Mouse (Mus musculus): ENCODE data around the gene Olfr175-ps1. TPM values are rescaled to one million over a fixed set of nuclear protein-coding genes. Genes with fewer than 3 reads are reported as not detected.

Olfr175-ps1 gene
- polyA plus RNA-seq (2015; fragmentation: Nextera tagmentation; extraction: Ambion mirVana): not detected in 2 replicates

- Histone ChIP-seq H3K9ac (replicated peaks; ENCODE audit: low read depth, low read length) (no peak within 1 kb of the TSS), H3K27ac (ENCODE audit: low read length) (no peak within 1 kb of the TSS), H3K4me2 (ENCODE audit: low read length) (no peak within 1 kb of the TSS), H3K4me1 (replicated peaks; ENCODE audit: control insufficient read depth, insufficient read depth, low read length) (no peaks in the 10 kb centered on the region), H3K36me3 (ENCODE audit: control insufficient read depth, insufficient read depth) (no peaks in the 10 kb centered on the region), H3K27me3 (replicated peaks; ENCODE audit: control insufficient read depth, insufficient read depth, low read length) (no peaks in the 10 kb centered on the region), H3K4me3 (replicated peaks; ENCODE audit: low read length) (no peak within 1 kb of the TSS), H3K9me3 (ENCODE audit: control insufficient read depth, low read length) (no peaks in the 10 kb centered on the region)
- 90% methylated on average over 1 of the region's 1 CpGs for WGBS
- ATAC-seq: no peak
Measured at GRCm38 (mm10) chr16:58826732-58827319, at the start of gene Olfr175-ps1. Gene Olfr175-ps1, minus strand, starts transcription at chr16:58826782.

- Histone ChIP-seq H3K27me3 (replicated peaks; ENCODE audit: control insufficient read depth, insufficient read depth, low read length) (no peaks in the 10 kb centered on the region), H3K36me3 (ENCODE audit: control insufficient read depth, insufficient read depth) (no peaks in the 10 kb centered on the region), H3K9ac (replicated peaks; ENCODE audit: low read depth, low read length) (no peak within 1 kb of the TSS), H3K27ac (ENCODE audit: low read length) (no peak within 1 kb of the TSS), H3K4me3 (replicated peaks; ENCODE audit: low read length) (no peak within 1 kb of the TSS), H3K4me1 (replicated peaks; ENCODE audit: control insufficient read depth, insufficient read depth, low read length) (no peaks in the 10 kb centered on the region), H3K4me2 (ENCODE audit: low read length) (no peak within 1 kb of the TSS), H3K9me3 (ENCODE audit: control insufficient read depth, low read length) (no peaks in the 10 kb centered on the region)
- WGBS: 49% methylated on average over 1 of the region's 1 CpGs
- no peak for ATAC-seq
Measured at GRCm38 (mm10) chr16:58874668-58875067, 48.1 kb upstream of the Olfr175-ps1 start, which contains the start of gene Olfr177. Gene Olfr177, minus strand, starts transcription at chr16:58874768.

DNA sequence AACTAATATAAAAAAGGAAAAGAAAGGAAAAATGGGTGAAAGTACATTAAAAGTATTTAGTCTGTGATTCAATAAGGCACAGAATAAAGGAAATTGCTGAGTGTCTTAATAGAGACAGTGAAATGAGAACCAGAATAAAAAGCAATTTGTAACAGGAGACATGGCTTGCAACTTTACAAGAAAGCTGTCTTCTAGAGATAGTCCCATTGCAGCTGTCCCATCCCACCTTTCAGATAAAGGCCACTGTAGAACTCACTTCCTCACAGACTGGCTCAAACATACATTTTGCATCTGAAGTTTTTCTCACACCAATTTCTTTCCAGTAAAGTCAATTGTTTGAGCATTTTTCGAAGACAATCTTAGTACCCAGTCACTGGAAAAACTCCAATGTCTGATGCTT lies 34.9 kb upstream of the Olfr175-ps1 start:
- no peaks in the 10 kb centered on the region for H3K27me3 ChIP-seq (replicated peaks; ENCODE audit: control insufficient read depth, insufficient read depth, low read length)
- 82% methylated on average over 1 of the region's 1 CpGs for WGBS

GRCm38 (mm10) chr16:58860032-58860737 lies 33.6 kb upstream of the Olfr175-ps1 start:
- no peak for ATAC-seq
- Histone ChIP-seq H3K27me3 (replicated peaks; ENCODE audit: control insufficient read depth, insufficient read depth, low read length) (no peaks in the 10 kb centered on the region), H3K4me2 (ENCODE audit: low read length) (no peak overlapping the region), H3K36me3 (ENCODE audit: control insufficient read depth, insufficient read depth) (no peaks in the 10 kb centered on the region), H3K4me1 (replicated peaks; ENCODE audit: control insufficient read depth, insufficient read depth, low read length) (no peaks in the 10 kb centered on the region), H3K9me3 (ENCODE audit: control insufficient read depth, low read length) (no peaks in the 10 kb centered on the region), H3K27ac (ENCODE audit: low read length) (no peak overlapping the region), H3K4me3 (replicated peaks; ENCODE audit: low read length) (no peak overlapping the region), H3K9ac (replicated peaks; ENCODE audit: low read depth, low read length) (no peak overlapping the region)
- WGBS: 97% methylated on average over 2 of the region's 2 CpGs

More for the DNA sequence above, 34.9 kb upstream of the Olfr175-ps1 start:
- no peak overlapping the region for H3K4me3 ChIP-seq (replicated peaks; ENCODE audit: low read length)
- no peak overlapping the region for H3K27ac ChIP-seq (ENCODE audit: low read length)
- no peaks in the 10 kb centered on the region for H3K36me3 ChIP-seq (ENCODE audit: control insufficient read depth, insufficient read depth)
- no peak overlapping the region for H3K4me2 ChIP-seq (ENCODE audit: low read length)
- H3K4me1 ChIP-seq (replicated peaks; ENCODE audit: control insufficient read depth, insufficient read depth, low read length): no peaks in the 10 kb centered on the region
- no peaks in the 10 kb centered on the region for H3K9me3 ChIP-seq (ENCODE audit: control insufficient read depth, low read length)
- ATAC-seq: no peak
- H3K9ac ChIP-seq (replicated peaks; ENCODE audit: low read depth, low read length): no peak overlapping the region

DNA sequence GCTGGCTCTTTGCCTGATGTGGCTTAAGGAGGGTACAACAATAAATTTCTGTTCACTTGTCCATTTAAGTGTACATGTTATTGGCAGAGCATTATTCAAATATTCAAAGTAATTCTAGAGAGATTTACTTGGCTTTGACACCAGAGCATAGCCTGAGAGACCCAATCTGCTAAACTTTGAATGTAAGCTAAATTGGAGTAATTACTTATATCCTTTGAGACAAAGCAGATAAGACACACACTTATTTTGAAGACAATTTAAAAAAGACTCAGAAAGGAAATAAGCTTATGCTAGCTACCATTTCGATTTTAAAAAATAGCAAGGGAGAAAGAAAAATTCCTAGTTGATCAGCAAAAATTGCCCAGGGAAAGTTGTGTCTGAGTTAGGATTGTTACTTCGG lies 26.4 kb downstream of the Olfr175-ps1 start, which contains the start of gene Olfr173:
TSS of gene Olfr173 (minus strand) at position 101 of the 400 bp plus-strand sequence.
- Histone ChIP-seq H3K4me2 (ENCODE audit: low read length) (no peak within 1 kb of the TSS), H3K4me3 (replicated peaks; ENCODE audit: low read length) (no peak within 1 kb of the TSS), H3K9me3 (ENCODE audit: control insufficient read depth, low read length) (no peaks in the 10 kb centered on the region), H3K4me1 (replicated peaks; ENCODE audit: control insufficient read depth, insufficient read depth, low read length) (no peaks in the 10 kb centered on the region), H3K36me3 (ENCODE audit: control insufficient read depth, insufficient read depth) (no peaks in the 10 kb centered on the region), H3K27ac (ENCODE audit: low read length) (no peak within 1 kb of the TSS), H3K27me3 (replicated peaks; ENCODE audit: control insufficient read depth, insufficient read depth, low read length) (no peaks in the 10 kb centered on the region), H3K9ac (replicated peaks; ENCODE audit: low read depth, low read length) (no peak within 1 kb of the TSS)
- no peak for ATAC-seq
- WGBS: 73% methylated on average over 2 of the region's 2 CpGs

Other genes with a start within 250 kb of the Olfr175-ps1 start
- not detected in 2 replicates for gene Gm813, start 209.8 kb downstream of the Olfr175-ps1 start, polyA plus RNA-seq (2015; fragmentation: Nextera tagmentation; extraction: Ambion mirVana)
- gene E330017A01Rik, start 188.0 kb downstream of the Olfr175-ps1 start, polyA plus RNA-seq (2015; fragmentation: Nextera tagmentation; extraction: Ambion mirVana): not detected in 2 replicates
- 8.5 and 11.1 TPM in 2 replicates for gene Cpox, start 156.5 kb downstream of the Olfr175-ps1 start, polyA plus RNA-seq (2015; fragmentation: Nextera tagmentation; extraction: Ambion mirVana)
- gene Gpr15, start 107.7 kb downstream of the Olfr175-ps1 start, polyA plus RNA-seq (2015; fragmentation: Nextera tagmentation; extraction: Ambion mirVana): not detected in 2 replicates
- gene Cldnd1, start 98.9 kb downstream of the Olfr175-ps1 start, polyA plus RNA-seq (2015; fragmentation: Nextera tagmentation; extraction: Ambion mirVana): 118 and 119 TPM in 2 replicates
- gene Olfr172, start 63.6 kb downstream of the Olfr175-ps1 start, polyA plus RNA-seq (2015; fragmentation: Nextera tagmentation; extraction: Ambion mirVana): not detected in 2 replicates
- gene Olfr173, start 26.5 kb downstream of the Olfr175-ps1 start, polyA plus RNA-seq (2015; fragmentation: Nextera tagmentation; extraction: Ambion mirVana): not detected in 2 replicates
- gene Olfr177, start 48.0 kb upstream of the Olfr175-ps1 start, polyA plus RNA-seq (2015; fragmentation: Nextera tagmentation; extraction: Ambion mirVana): not detected in 2 replicates
- gene Olfr178, start 65.3 kb upstream of the Olfr175-ps1 start, polyA plus RNA-seq (2015; fragmentation: Nextera tagmentation; extraction: Ambion mirVana): not detected in 2 replicates
- not detected in 2 replicates for gene Olfr181, start 102.0 kb upstream of the Olfr175-ps1 start, polyA plus RNA-seq (2015; fragmentation: Nextera tagmentation; extraction: Ambion mirVana)
- gene Olfr180, start 102.6 kb upstream of the Olfr175-ps1 start, polyA plus RNA-seq (2015; fragmentation: Nextera tagmentation; extraction: Ambion mirVana): not detected in 2 replicates
- not detected in 2 replicates for gene Olfr183, start 168.6 kb upstream of the Olfr175-ps1 start, polyA plus RNA-seq (2015; fragmentation: Nextera tagmentation; extraction: Ambion mirVana)
- gene Olfr186, start 203.5 kb upstream of the Olfr175-ps1 start, polyA plus RNA-seq (2015; fragmentation: Nextera tagmentation; extraction: Ambion mirVana): not detected in 2 replicates
- not detected in 2 replicates for gene Olfr187, start 213.0 kb upstream of the Olfr175-ps1 start, polyA plus RNA-seq (2015; fragmentation: Nextera tagmentation; extraction: Ambion mirVana)

Measured in forebrain, embryonic 16.5 days (tissue).